Mouse (Mus musculus) forebrain, embryonic 12.5 days (tissue): ENCODE results near the gene Pdlim4. TPM values are rescaled to one million over a fixed set of nuclear protein-coding genes. Genes with fewer than 3 reads are reported as not detected.

ENCODE experiments used
- ATAC-seq: fragments of 200-750 bp; cut with Nextera tagmentation; 2 replicates; pipeline ENCODE4 v1.8.0; 2017; ENCODE audit warnings: moderate TSS enrichment; ENCODE audit not compliant: low FRiP score
- H3K27ac ChIP-seq: fragments of 300-500 bp; sonication (generic); 2 replicates; pipeline ENCODE4 v1.5.1; 2016; ENCODE audit warnings: mild to moderate bottlenecking
- H3K27me3 ChIP-seq: fragments of 300-500 bp; sonication (generic); 2 replicates; pipeline ENCODE4 v1.6.1; 2016; ENCODE audit warnings: mild to moderate bottlenecking
- H3K36me3 ChIP-seq: fragments of 300-500 bp; sonication (generic); replicated peaks from 2 replicates; pipeline ENCODE4 v1.6.1; 2016; ENCODE audit warnings: mild to moderate bottlenecking
- H3K4me1 ChIP-seq: fragments of 300-500 bp; sonication (generic); 2 replicates; pipeline ENCODE4 v1.6.1; 2016
- H3K4me2 ChIP-seq: fragments of 300-500 bp; sonication (generic); 2 replicates; pipeline ENCODE4 v1.6.1; 2016; ENCODE audit warnings: mild to moderate bottlenecking, moderate library complexity
- H3K4me3 ChIP-seq: fragments of 300-500 bp; sonication (generic); replicated peaks from 2 replicates; pipeline ENCODE4 v1.5.1; 2016; ENCODE audit warnings: mild to moderate bottlenecking
- H3K9ac ChIP-seq: fragments of 300-500 bp; sonication (generic); 2 replicates; pipeline ENCODE4 v1.6.1; 2016; ENCODE audit warnings: mild to moderate bottlenecking
- H3K9me3 ChIP-seq: fragments of 300-500 bp; sonication (generic); 2 replicates; pipeline ENCODE4 v1.6.1; 2016
- WGBS: fragments of 180-500 bp; shearing (Covaris S2); methylation state at CpG from one replicate; pipeline ENCODE4 v1.1.7; 2016; 5-methylcytosine and 5-hydroxymethylcytosine counted together
- polyA plus RNA-seq: library from polyadenylated mRNA; unstranded; fragments of >200 nt; fragmentation: Nextera tagmentation; extraction: Ambion mirVana; gene quantifications from 2 replicates; pipeline ENCODE4 v1.2.1, GENCODE M21; 2016

Gene Pdlim4
- polyA plus RNA-seq = 38.2 and 43.8 TPM in 2 replicates

GRCm38 (mm10) chr11:54068520-54069371, at the start of gene Pdlim4:
Gene Pdlim4, minus strand, starts transcription at chr11:54069014.
- no peak within 1 kb of the TSS for H3K27ac ChIP-seq
- peak within 1 kb of the TSS; percentile 71 for H3K9ac ChIP-seq
- peak; percentile 77 for ATAC-seq
- H3K4me3 ChIP-seq = peak within 1 kb of the TSS; percentile 63
- peaks cover 27% of the 10 kb centered on the region for H3K4me1 ChIP-seq
- peak within 1 kb of the TSS; percentile 86 for H3K4me2 ChIP-seq
- no peaks in the 10 kb centered on the region for H3K36me3 ChIP-seq
- H3K27me3 ChIP-seq = peaks cover 13% of the 10 kb centered on the region
- H3K9me3 ChIP-seq = no peaks in the 10 kb centered on the region
- 1% methylated on average over 57 of the region's 61 CpGs for WGBS

- Histone ChIP-seq H3K9me3 (no peaks in the 10 kb centered on the region), H3K27me3 (no peaks in the 10 kb centered on the region), H3K36me3 (no peaks in the 10 kb centered on the region), H3K27ac (no peak overlapping the region), H3K9ac (no peak overlapping the region), H3K4me3 (no peak overlapping the region), H3K4me2 (no peak overlapping the region), H3K4me1 (peaks cover 22% of the 10 kb centered on the region)
- WGBS = 94% methylated on average over 10 of the region's 10 CpGs
- no peak for ATAC-seq
Observed at GRCm38 (mm10) chr11:54117096-54117495, 48.3 kb upstream of the Pdlim4 start.

GRCm38 (mm10) chr11:54116406-54116805, 47.6 kb upstream of the Pdlim4 start:
- 81% methylated on average over 4 of the region's 4 CpGs for WGBS

GRCm38 (mm10) chr11:54115911-54116310, 47.1 kb upstream of the Pdlim4 start:
- H3K9me3 ChIP-seq = no peaks in the 10 kb centered on the region
- H3K36me3 ChIP-seq = no peaks in the 10 kb centered on the region
- H3K27ac ChIP-seq = no peak overlapping the region
- H3K9ac ChIP-seq = no peak overlapping the region
- no peak for ATAC-seq
- 67% methylated on average over 3 of the region's 3 CpGs for WGBS
- no peak overlapping the region for H3K4me3 ChIP-seq
- H3K27me3 ChIP-seq = no peaks in the 10 kb centered on the region
- peaks cover 26% of the 10 kb centered on the region for H3K4me1 ChIP-seq
- H3K4me2 ChIP-seq = no peak overlapping the region

More at GRCm38 (mm10) chr11:54116406-54116805, 47.6 kb upstream of the Pdlim4 start:
- H3K4me3 ChIP-seq = no peak overlapping the region
- H3K4me2 ChIP-seq = no peak overlapping the region
- H3K36me3 ChIP-seq = no peaks in the 10 kb centered on the region
- H3K27me3 ChIP-seq = no peaks in the 10 kb centered on the region
- H3K4me1 ChIP-seq = peaks cover 26% of the 10 kb centered on the region
- H3K27ac ChIP-seq = no peak overlapping the region
- H3K9ac ChIP-seq = no peak overlapping the region
- ATAC-seq = no peak
- H3K9me3 ChIP-seq = no peaks in the 10 kb centered on the region

GRCm38 (mm10) chr11:54115301-54115700, 46.5 kb upstream of the Pdlim4 start:
- Histone ChIP-seq H3K27ac (no peak overlapping the region), H3K36me3 (no peaks in the 10 kb centered on the region), H3K9me3 (no peaks in the 10 kb centered on the region), H3K4me2 (no peak overlapping the region), H3K4me3 (no peak overlapping the region), H3K27me3 (no peaks in the 10 kb centered on the region), H3K9ac (no peak overlapping the region), H3K4me1 (peaks cover 26% of the 10 kb centered on the region)
- 87% methylated on average over 8 of the region's 8 CpGs for WGBS
- no peak for ATAC-seq

- Histone ChIP-seq H3K9me3 (no peaks in the 10 kb centered on the region), H3K27me3 (no peaks in the 10 kb centered on the region), H3K4me3 (no peak overlapping the region), H3K27ac (no peak overlapping the region), H3K4me1 (peaks cover 26% of the 10 kb centered on the region), H3K9ac (no peak overlapping the region), H3K36me3 (no peaks in the 10 kb centered on the region), H3K4me2 (no peak overlapping the region)
- no peak for ATAC-seq
- WGBS = 98% methylated on average over 3 of the region's 3 CpGs
Observed at GRCm38 (mm10) chr11:54114746-54115145, 45.9 kb upstream of the Pdlim4 start.

- Histone ChIP-seq H3K27me3 (peaks cover 2% of the 10 kb centered on the region; the same call in 1 of the 2 replicates), H3K27ac (peak overlapping the region; percentile 86), H3K36me3 (no peaks in the 10 kb centered on the region), H3K4me3 (0 out of 2 replicates have a peak overlapping the region, but pooled peaks have one; percentile 5), H3K9me3 (no peaks in the 10 kb centered on the region), H3K9ac (peak overlapping the region; percentile 49), H3K4me1 (peaks cover 26% of the 10 kb centered on the region), H3K4me2 (peak overlapping the region; percentile 40)
- peak; percentile 19; the same call in 1 of the 2 replicates for ATAC-seq
- WGBS = 43% methylated on average over 4 of the region's 4 CpGs
Observed at GRCm38 (mm10) chr11:54113352-54113751, 44.5 kb upstream of the Pdlim4 start.

- peak overlapping the region; percentile 49 for H3K9ac ChIP-seq
- peak; percentile 98 for ATAC-seq
- no peaks in the 10 kb centered on the region for H3K36me3 ChIP-seq
- H3K27ac ChIP-seq = peak overlapping the region; percentile 86
- 0 out of 2 replicates have a peak overlapping the region, but pooled peaks have one; percentile 5 for H3K4me3 ChIP-seq
- H3K27me3 ChIP-seq = peaks cover 2% of the 10 kb centered on the region; the same call in 1 of the 2 replicates
- H3K9me3 ChIP-seq = no peaks in the 10 kb centered on the region
- under 1% methylated on average over 10 of the region's 10 CpGs for WGBS
- peaks cover 26% of the 10 kb centered on the region for H3K4me1 ChIP-seq
- peak overlapping the region; percentile 40 for H3K4me2 ChIP-seq
Observed at GRCm38 (mm10) chr11:54112920-54113319, 44.1 kb upstream of the Pdlim4 start.

GRCm38 (mm10) chr11:54111976-54112741, 43.3 kb upstream of the Pdlim4 start:
- WGBS = 83% methylated on average over 21 of the region's 21 CpGs
- no peak for ATAC-seq
- H3K4me2 ChIP-seq = peak overlapping the region; percentile 40
- no peaks in the 10 kb centered on the region for H3K36me3 ChIP-seq
- peaks cover 2% of the 10 kb centered on the region; the same call in 1 of the 2 replicates for H3K27me3 ChIP-seq
- H3K4me3 ChIP-seq = no peak overlapping the region
- H3K4me1 ChIP-seq = peaks cover 26% of the 10 kb centered on the region
- H3K27ac ChIP-seq = peak overlapping the region; percentile 86
- H3K9me3 ChIP-seq = no peaks in the 10 kb centered on the region
- no peak overlapping the region for H3K9ac ChIP-seq

GRCm38 (mm10) chr11:54111291-54111690, 42.5 kb upstream of the Pdlim4 start:
- Histone ChIP-seq H3K4me2 (no peak overlapping the region), H3K4me3 (no peak overlapping the region), H3K9ac (no peak overlapping the region), H3K27me3 (peaks cover 2% of the 10 kb centered on the region; the same call in 1 of the 2 replicates), H3K9me3 (no peaks in the 10 kb centered on the region), H3K4me1 (peaks cover 26% of the 10 kb centered on the region), H3K27ac (no peak overlapping the region), H3K36me3 (no peaks in the 10 kb centered on the region)
- WGBS = 86% methylated on average over 7 of the region's 7 CpGs
- no peak for ATAC-seq

- no peak overlapping the region for H3K4me3 ChIP-seq
- H3K36me3 ChIP-seq = no peaks in the 10 kb centered on the region
- no peak overlapping the region for H3K27ac ChIP-seq
- H3K9ac ChIP-seq = no peak overlapping the region
- no peaks in the 10 kb centered on the region for H3K9me3 ChIP-seq
- WGBS = 84% methylated on average over 5 of the region's 5 CpGs
- H3K27me3 ChIP-seq = peaks cover 2% of the 10 kb centered on the region; the same call in 1 of the 2 replicates
- peaks cover 23% of the 10 kb centered on the region for H3K4me1 ChIP-seq
- no peak for ATAC-seq
- no peak overlapping the region for H3K4me2 ChIP-seq
Observed at GRCm38 (mm10) chr11:54108894-54109293, 40.1 kb upstream of the Pdlim4 start.

- Histone ChIP-seq H3K27me3 (peaks cover 2% of the 10 kb centered on the region; the same call in 1 of the 2 replicates), H3K4me2 (no peak overlapping the region), H3K9me3 (no peaks in the 10 kb centered on the region), H3K9ac (no peak overlapping the region), H3K36me3 (no peaks in the 10 kb centered on the region), H3K4me3 (no peak overlapping the region), H3K27ac (no peak overlapping the region), H3K4me1 (peaks cover 15% of the 10 kb centered on the region)
- 68% methylated on average over 3 of the region's 3 CpGs for WGBS
- no peak for ATAC-seq
Observed at GRCm38 (mm10) chr11:54108131-54108530, 39.3 kb upstream of the Pdlim4 start.
